Mouse (Mus musculus) liver, adult 2 months (tissue): ENCODE results near the gene Rnf111.

Experiments
- CTCF ChIP-seq: fragments of 200-500 bp; IDR thresholded peaks from 2 replicates; pipeline ENCODE4 v1.5.1; 2011; ENCODE audit warnings: low read depth, low read length, control low read depth
- POLR2A ChIP-seq: fragments of 200-500 bp; IDR thresholded peaks from 2 replicates; pipeline ENCODE4 v1.6.1; 2011; ENCODE audit warnings: low read length, control low read depth; ENCODE audit not compliant: insufficient read depth; ENCODE audit errors: extremely low read depth

- TF ChIP-seq CTCF (no peak), POLR2A (no peak)
Observed at GRCm38 (mm10) chr9:70487401-70487800, 16.1 kb downstream of the Rnf111 start.
